Comparison of ENCODE assay signal across 26 mouse cellular contexts in genomic region chr17:87477611-87478010, GRCm38 (mm10). TPM values are rescaled to one million over a fixed set of nuclear protein-coding genes. Genes with fewer than 3 reads are reported as not detected.
A peak's percentile ranks its signal among the peaks of the same experiment; 100 is the strongest.
DNase-seq lines count a peak whose midpoint lies in the region; ATAC-seq and TF ChIP-seq lines count a peak whose summit lies in the region.
"Had no signal": no experiment of that assay in that cellular context is flagged by ENCODE, and none has a peak within 500 bp of the region (broad histone marks: within the 10 kb centered on the region; RNA-seq: fewer than 3 reads in every experiment).

No protein-coding gene starts in this region.

- H3K4me3 ChIP-seq in layer of hippocampus, adult 2 months, result no peak overlapping the region
- H3K4me3 ChIP-seq in midbrain, embryonic 16.5 days (ENCODE audit: low read depth, low read length), result no peak overlapping the region
- no peak overlapping the region for H3K4me3 ChIP-seq in midbrain, embryonic 10.5 days
- H3K4me3 ChIP-seq in neural tube, embryonic 13.5 days, result no peak overlapping the region
- H3K4me3 ChIP-seq: embryonic facial prominence, embryonic 10.5 days had no signal

- no peak for TF ChIP-seq CTCF in layer of hippocampus, adult 2 months (conservative IDR thresholded peaks at IDR 0.05)

- H3K27me3 ChIP-seq in midbrain, embryonic 16.5 days (ENCODE audit: control insufficient read depth, insufficient read depth, low read depth, low read length), result no peaks in the 10 kb centered on the region
- peaks cover 39% of the 10 kb centered on the region for H3K27me3 ChIP-seq in midbrain, embryonic 10.5 days (ENCODE audit: low read depth, poor library complexity, severe bottlenecking)
- 0 out of 2 replicates have a peak, but pooled peaks cover 2% of the 10 kb centered on the region for H3K27me3 ChIP-seq in neural tube, embryonic 13.5 days

- no peaks in the 10 kb centered on the region for H3K36me3 ChIP-seq in midbrain, embryonic 16.5 days (ENCODE audit: control insufficient read depth, insufficient read depth, low read length)
- H3K36me3 ChIP-seq in midbrain, embryonic 10.5 days, result no peaks in the 10 kb centered on the region
- H3K36me3 ChIP-seq in neural tube, embryonic 13.5 days, result no peaks in the 10 kb centered on the region
- H3K36me3 ChIP-seq: embryonic facial prominence, embryonic 10.5 days had no signal

- WGBS in midbrain, embryonic 16.5 days, result 49% methylated on average over 16 of the region's 16 CpGs
- 81% methylated on average over 16 of the region's 16 CpGs for WGBS in midbrain, embryonic 10.5 days
- 22% methylated on average over 16 of the region's 16 CpGs for WGBS in neural tube, embryonic 13.5 days

- no peaks in the 10 kb centered on the region for H3K9me3 ChIP-seq in midbrain, embryonic 16.5 days (replicated peaks; ENCODE audit: control insufficient read depth, low read length, poor library complexity, severe bottlenecking)
- H3K9me3 ChIP-seq in midbrain, embryonic 10.5 days (replicated peaks), result no peaks in the 10 kb centered on the region
- H3K9me3 ChIP-seq in neural tube, embryonic 13.5 days, result no peaks in the 10 kb centered on the region
- H3K9me3 ChIP-seq: embryonic facial prominence, embryonic 10.5 days had no signal

- H3K9ac ChIP-seq in midbrain, embryonic 16.5 days (ENCODE audit: low read depth, low read length), result 0 out of 2 replicates have a peak overlapping the region, but pooled peaks have one; percentile 14
- H3K9ac ChIP-seq in neural tube, embryonic 13.5 days, result no peak overlapping the region

- H3K27ac ChIP-seq in layer of hippocampus, adult 2 months, result peak overlapping the region; percentile 39; the same call in 1 of the 2 replicates
- no peak overlapping the region for H3K27ac ChIP-seq in midbrain, embryonic 16.5 days (ENCODE audit: low read length)
- no peak overlapping the region for H3K27ac ChIP-seq in midbrain, embryonic 10.5 days (replicated peaks)
- H3K27ac ChIP-seq in neural tube, embryonic 13.5 days (replicated peaks), result peak overlapping the region; percentile 66; the same call in 1 of the 2 replicates
- H3K27ac ChIP-seq: embryonic facial prominence, embryonic 10.5 days had no signal

- H3K4me2 ChIP-seq in midbrain, embryonic 16.5 days (ENCODE audit: low read length), result no peak overlapping the region
- no peak overlapping the region for H3K4me2 ChIP-seq in neural tube, embryonic 13.5 days
- H3K4me2 ChIP-seq: liver, embryonic 11.5 days had no signal

- no peak for ATAC-seq in midbrain, embryonic 16.5 days
- ATAC-seq in neural tube, embryonic 13.5 days (ENCODE audit: low read depth), result no peak

- peaks cover 20% of the 10 kb centered on the region for H3K4me1 ChIP-seq in midbrain, embryonic 16.5 days (ENCODE audit: control insufficient read depth, insufficient read depth, low read length)
- H3K4me1 ChIP-seq in midbrain, embryonic 10.5 days, result peaks cover 27% of the 10 kb centered on the region
- peaks cover 43% of the 10 kb centered on the region for H3K4me1 ChIP-seq in neural tube, embryonic 13.5 days (replicated peaks)

- peak; percentile 28 to 36 for DNase-seq in frontal cortex, postnatal 36 days (ENCODE audit: low spot score in 2 of 2)
- no peak for DNase-seq in frontal cortex, postnatal 25 days (ENCODE audit: low spot score in 2 of 2)
- no peak for DNase-seq in layer of hippocampus, adult 2 months (ENCODE audit: low spot score in 2 of 2)
- no peak for DNase-seq in layer of hippocampus, postnatal 25 days (ENCODE audit: extremely low spot score in 1 of 2, low spot score in 1 of 2)
- DNase-seq in midbrain, embryonic 10.5 days (ENCODE audit: low spot score), result no peak
- no peak for DNase-seq in heart, adult 8-10 months (ENCODE audit: low spot score)
- DNase-seq: adrenal gland, postnatal 10 days; cerebellum, adult 18-20 months; cerebellum, postnatal 36 days; heart, adult 11 months; heart, postnatal 4 days; kidney, adult 11 months; kidney, postnatal 36 days; left cerebral cortex, postnatal 4 days; lung, adult 2 months; right cerebral cortex, postnatal 4 days; thymus, postnatal 4 days had no signal

RNA-seq across cellular contexts. Expression of gene Calm2, which starts 30.9 kb away (rescaled TPM):
- 1,000 to 10,000 TPM; 2,133 to 2,202 TPM for total RNA-seq in layer of hippocampus, adult 2 months (2021)
- total RNA-seq in layer of hippocampus, postnatal 25 days (2021), result 1,000 to 10,000 TPM; 2,126 to 2,271 TPM
- polyA plus RNA-seq in midbrain, embryonic 16.5 days (2015; fragmentation: Nextera tagmentation; extraction: Ambion mirVana), result 2,230 and 2,642 TPM in 2 replicates
- 1,154 and 1,167 TPM in 2 replicates for polyA plus RNA-seq in midbrain, embryonic 10.5 days (2016; fragmentation: Nextera tagmentation; extraction: Ambion mirVana)
- 2,810 and 2,954 TPM in 2 replicates for polyA plus RNA-seq in neural tube, embryonic 13.5 days (2015; fragmentation: Nextera tagmentation; extraction: Ambion mirVana)
- 100 to 1,000 TPM; 143 to 158 (median 147) TPM for total RNA-seq in heart, adult 8-10 months (2022)

RNA-seq across cellular contexts. Expression of gene Stpg4, which starts 50.1 kb away (rescaled TPM):
- total RNA-seq in layer of hippocampus, adult 2 months (2021), result not detected
- total RNA-seq in layer of hippocampus, postnatal 25 days (2021), result not detected
- polyA plus RNA-seq in midbrain, embryonic 16.5 days (2015; fragmentation: Nextera tagmentation; extraction: Ambion mirVana), result 0.34 TPM in 1 of 2 replicates, not detected in the other
- polyA plus RNA-seq in midbrain, embryonic 10.5 days (2016; fragmentation: Nextera tagmentation; extraction: Ambion mirVana), result not detected in 2 replicates
- polyA plus RNA-seq in neural tube, embryonic 13.5 days (2015; fragmentation: Nextera tagmentation; extraction: Ambion mirVana), result 0.78 TPM in 1 of 2 replicates, not detected in the other
- not detected for total RNA-seq in heart, adult 8-10 months (2022)
- total RNA-seq: adrenal gland, postnatal 10 days; gastrocnemius, adult 18-20 months; heart, postnatal 4 days; layer of hippocampus, postnatal 10 days; left cerebral cortex, postnatal 4 days; megakaryocyte-erythroid progenitor cell, adult 5-6 weeks had no signal
- polyA plus RNA-seq: C2C12; embryonic facial prominence, embryonic 10.5 days; heart, embryonic 14.5 days; liver, embryonic 11.5 days; lung, adult 2 months had no signal

Comparison
In these comparisons a context has a peak if more than half of its experiments do, and no peak if none do; other contexts are left out.
1. DNase-seq: peak in frontal cortex, postnatal 36 days (2 of 2); none in frontal cortex, postnatal 25 days (0 of 2), layer of hippocampus, adult 2 months (0 of 2), layer of hippocampus, postnatal 25 days (0 of 2), midbrain, embryonic 10.5 days (single experiment) and heart, adult 8-10 months (single experiment).
2. H3K27ac ChIP-seq: peak in layer of hippocampus, adult 2 months (single experiment) and neural tube, embryonic 13.5 days (single experiment); none in midbrain, embryonic 16.5 days (single experiment) and midbrain, embryonic 10.5 days (single experiment).
3. RNA of gene Calm2, which starts 30.9 kb away (total RNA-seq): 2,126 to 2,271 TPM in layer of hippocampus, postnatal 25 days and 2,133 to 2,202 TPM in layer of hippocampus, adult 2 months; 143 to 158 TPM in heart, adult 8-10 months; every median in the first group is over 10 times any median in the second.